Mouse (Mus musculus): ENCODE results near the gene Lin28b.
A peak's percentile ranks its signal among the peaks of the same experiment; 100 is the strongest.

Lin28b gene

GRCm38 (mm10) chr10:45485761-45486602, at the start of gene Lin28b:
Gene Lin28b, minus strand, starts transcription at chr10:45486395.
- DNase-seq, result peak; percentile 7 to 47

DNA sequence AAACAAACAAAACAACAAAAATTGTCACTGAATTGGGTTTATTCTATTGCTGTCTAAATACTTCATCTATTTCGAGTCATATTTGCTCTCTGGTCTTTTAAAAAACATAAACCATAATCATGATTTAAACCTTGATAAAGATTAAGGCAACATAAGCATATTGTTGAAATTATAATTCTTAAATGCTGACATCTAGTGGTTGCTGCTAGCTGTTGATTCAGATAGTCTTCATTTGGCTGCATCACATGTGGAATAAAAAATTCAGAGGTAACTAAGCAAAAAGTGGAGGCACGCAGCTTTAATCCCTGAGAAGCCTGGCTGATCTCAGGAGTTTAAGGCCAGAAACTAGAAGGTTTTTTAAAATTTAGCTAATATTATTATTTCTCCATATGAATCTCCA, 25.6 kb upstream of the Lin28b start:
- no peak for DNase-seq

DNA sequence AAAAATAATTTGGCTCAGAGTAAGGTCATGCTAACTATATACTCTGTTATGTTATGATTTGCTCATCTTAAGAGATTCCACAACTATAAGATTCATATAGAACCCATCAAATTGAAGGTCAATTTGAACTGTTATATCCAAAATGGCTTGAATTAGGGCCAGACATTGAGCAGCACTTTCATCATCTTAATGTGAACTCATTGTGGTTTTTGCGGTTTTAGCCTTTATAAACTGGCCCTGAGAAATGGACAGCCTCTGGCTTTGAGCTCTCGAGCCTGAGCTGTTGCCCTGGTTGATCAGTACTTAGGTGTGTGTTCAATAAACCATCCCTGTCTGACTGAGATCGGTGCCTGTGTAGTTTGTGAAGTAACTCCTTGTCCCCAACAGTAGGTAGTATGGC, 24.5 kb upstream of the Lin28b start:
- no peak for DNase-seq

DNA sequence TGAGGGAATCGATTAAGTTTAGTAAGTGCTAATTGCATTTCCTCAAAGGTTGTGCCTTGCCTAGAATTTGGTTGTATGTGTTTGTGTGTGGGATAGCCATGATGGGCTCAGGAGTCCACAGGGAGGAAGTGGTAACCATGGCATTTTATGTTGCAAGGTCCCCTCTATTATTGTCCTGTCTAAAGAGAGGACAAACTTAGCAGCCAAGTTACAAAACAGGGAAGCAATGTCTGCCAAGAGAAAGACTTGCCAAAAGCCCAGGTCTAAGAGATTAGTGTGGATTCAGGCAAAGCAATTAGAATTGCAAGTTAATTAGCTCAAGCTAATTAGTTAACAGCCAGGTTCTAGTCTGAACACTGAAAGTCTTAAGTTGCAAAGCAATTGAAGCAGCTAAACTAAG, 14.1 kb upstream of the Lin28b start:
- no peak for DNase-seq

- DNase-seq, result peak in 1 of 2 experiments; percentile 4
Observed at GRCm38 (mm10) chr10:45486603-45486946, 380 bp upstream of the Lin28b start.

DNA sequence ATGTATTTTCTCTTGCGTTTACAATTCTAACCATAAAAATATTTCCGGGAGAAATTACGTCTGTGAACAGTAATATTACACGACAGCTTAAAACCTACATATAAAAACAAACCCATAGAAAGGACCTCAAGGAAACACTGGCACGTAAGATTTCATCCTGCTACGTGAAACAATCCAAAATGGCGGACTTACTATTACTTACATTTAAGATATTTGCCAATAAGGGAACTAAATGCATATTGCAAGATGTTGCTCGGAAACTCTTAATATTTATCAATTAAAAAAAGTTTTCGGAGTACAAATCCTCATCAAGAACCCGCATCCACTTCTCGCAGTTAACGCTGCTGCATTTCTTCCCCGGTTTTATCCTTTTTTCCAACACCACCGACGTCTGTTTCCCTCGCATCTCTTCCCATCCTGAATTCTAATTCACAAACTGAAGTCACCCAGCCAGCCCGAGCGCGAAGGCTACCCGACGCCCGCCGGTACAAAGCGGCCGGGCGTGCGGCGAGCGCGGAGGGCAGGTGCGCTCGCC, 902 bp downstream of the Lin28b start:
- peak in 1 of 2 experiments; percentile 35 for DNase-seq

- peak in 1 of 2 experiments; percentile 43 for DNase-seq
Observed at GRCm38 (mm10) chr10:45483210-45483609, 3.0 kb downstream of the Lin28b start.

DNA sequence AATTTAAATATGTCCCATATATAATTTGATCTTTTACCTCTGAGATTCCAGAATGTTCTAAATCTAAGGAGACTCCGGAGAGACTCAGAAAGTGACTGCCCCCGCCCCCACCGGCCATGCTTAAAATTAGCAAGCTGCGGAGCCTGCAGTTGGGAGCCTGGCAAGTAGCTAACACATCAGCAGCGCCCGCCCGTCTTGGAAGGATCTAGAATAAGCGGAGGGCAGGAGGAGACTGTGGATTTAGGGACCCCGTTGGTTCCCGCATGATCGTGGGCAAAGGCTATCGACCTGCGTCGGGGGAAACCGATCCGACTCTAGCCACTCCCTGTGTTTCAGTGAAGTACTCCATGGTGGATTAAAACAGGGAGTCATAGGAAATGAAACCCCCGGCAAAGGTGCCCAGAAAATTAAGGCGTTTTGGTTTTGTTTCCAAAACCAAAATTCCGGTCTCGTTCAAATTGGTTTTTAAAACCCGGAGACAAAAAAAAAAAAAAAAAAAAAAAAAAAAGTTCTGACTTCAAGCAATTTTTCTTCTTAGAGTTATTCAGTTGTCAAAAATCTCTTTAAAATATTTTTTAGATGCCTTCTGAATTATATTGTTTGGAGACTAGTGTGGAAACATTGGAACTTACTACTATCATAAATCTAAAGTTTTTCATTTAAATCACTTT, 12.4 kb downstream of the Lin28b start:
- DNase-seq, result peak in 1 of 2 experiments; percentile 5

GRCm38 (mm10) chr10:45473143-45473484, 13.1 kb downstream of the Lin28b start:
- no peak for DNase-seq

GRCm38 (mm10) chr10:45472431-45473142, 13.6 kb downstream of the Lin28b start:
- no peak for DNase-seq

GRCm38 (mm10) chr10:45471321-45471720, 14.9 kb downstream of the Lin28b start:
- DNase-seq, result no peak

DNA sequence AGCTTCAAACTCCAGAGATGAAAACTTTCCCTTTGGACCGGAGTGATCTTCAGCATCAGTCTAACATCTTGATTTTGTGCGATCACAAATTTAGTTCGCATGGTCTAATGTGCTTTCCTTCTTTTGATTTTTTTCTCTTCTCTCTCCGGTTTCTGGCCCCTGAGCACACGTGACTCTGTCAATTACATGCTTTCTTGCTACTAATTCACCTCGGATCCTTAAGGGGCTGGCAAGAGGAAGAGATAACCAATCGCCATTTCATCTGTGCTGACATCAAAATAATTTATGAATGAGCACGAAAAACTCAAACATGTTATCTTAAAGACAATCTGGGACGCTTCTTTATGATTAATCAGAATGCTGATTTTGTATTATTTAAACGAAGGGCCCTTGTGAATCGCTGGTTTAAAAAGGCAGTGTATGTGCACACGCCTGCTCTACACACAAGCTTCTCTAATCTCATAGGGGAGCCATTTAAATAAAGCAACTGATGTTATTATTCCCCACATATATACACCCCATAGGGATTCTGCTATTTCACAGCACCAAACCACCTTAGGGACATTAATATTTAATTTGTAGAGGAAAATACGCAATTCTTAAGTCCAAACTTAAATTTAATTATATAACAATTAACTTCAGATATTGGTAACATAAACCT, 16.0 kb downstream of the Lin28b start:
- DNase-seq, result no peak

GRCm38 (mm10) chr10:45469027-45469996, 16.9 kb downstream of the Lin28b start:
- no peak for DNase-seq

GRCm38 (mm10) chr10:45468180-45468915, 17.8 kb downstream of the Lin28b start:
- DNase-seq, result no peak

- no peak for DNase-seq
Observed at GRCm38 (mm10) chr10:45458637-45459036, 27.6 kb downstream of the Lin28b start.

DNA sequence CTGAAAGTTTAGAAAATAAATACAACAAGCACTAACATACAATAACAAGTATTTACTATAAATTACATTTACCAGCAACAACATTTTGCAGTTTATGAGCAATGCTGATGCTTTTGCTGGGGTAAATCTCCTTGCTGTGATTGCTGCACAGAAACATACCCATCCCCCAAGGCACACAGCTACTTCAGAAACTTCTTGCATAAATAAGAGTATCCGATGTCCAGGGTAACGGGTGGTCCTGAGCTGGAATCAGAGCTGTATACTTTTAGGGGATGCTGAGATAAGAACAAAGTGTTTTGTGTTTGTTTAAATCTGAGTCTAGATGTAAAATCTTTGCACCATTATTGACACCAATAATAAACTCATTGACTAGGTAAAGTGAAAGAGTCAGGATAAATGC, 28.1 kb downstream of the Lin28b start:
- DNase-seq, result no peak

- no peak for DNase-seq
Observed at GRCm38 (mm10) chr10:45446625-45447024, 39.6 kb downstream of the Lin28b start.

DNA sequence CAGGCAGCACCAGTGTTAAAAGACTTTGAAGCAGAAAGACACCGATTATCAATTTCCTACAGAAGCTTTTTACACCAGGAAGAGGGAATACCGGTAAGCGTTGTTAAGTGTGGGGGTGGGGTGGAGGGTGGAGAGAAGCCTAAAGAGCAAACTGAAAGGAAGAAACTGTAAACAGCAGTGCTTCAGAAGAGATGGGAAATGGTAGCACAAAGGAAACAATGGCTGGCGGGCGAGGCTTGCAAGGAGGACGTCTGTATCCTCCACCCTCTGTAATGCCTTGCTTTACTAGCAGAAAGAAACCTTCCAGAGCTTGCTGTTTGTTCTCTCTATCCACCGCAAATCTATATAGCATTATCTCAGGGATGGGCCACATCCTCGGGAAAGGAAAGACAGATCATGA, 40.0 kb downstream of the Lin28b start:
- DNase-seq, result no peak

GRCm38 (mm10) chr10:45422372-45422771, 63.8 kb downstream of the Lin28b start:
- DNase-seq, result peak; percentile 5 to 12

- DNase-seq, result no peak
Observed at GRCm38 (mm10) chr10:45412144-45412543, 74.1 kb downstream of the Lin28b start.

- DNase-seq, result no peak
Observed at GRCm38 (mm10) chr10:45411741-45412140, 74.5 kb downstream of the Lin28b start.
